Mouse (Mus musculus): ENCODE data around the gene Katnbl1.

Katnbl1 gene

DNA sequence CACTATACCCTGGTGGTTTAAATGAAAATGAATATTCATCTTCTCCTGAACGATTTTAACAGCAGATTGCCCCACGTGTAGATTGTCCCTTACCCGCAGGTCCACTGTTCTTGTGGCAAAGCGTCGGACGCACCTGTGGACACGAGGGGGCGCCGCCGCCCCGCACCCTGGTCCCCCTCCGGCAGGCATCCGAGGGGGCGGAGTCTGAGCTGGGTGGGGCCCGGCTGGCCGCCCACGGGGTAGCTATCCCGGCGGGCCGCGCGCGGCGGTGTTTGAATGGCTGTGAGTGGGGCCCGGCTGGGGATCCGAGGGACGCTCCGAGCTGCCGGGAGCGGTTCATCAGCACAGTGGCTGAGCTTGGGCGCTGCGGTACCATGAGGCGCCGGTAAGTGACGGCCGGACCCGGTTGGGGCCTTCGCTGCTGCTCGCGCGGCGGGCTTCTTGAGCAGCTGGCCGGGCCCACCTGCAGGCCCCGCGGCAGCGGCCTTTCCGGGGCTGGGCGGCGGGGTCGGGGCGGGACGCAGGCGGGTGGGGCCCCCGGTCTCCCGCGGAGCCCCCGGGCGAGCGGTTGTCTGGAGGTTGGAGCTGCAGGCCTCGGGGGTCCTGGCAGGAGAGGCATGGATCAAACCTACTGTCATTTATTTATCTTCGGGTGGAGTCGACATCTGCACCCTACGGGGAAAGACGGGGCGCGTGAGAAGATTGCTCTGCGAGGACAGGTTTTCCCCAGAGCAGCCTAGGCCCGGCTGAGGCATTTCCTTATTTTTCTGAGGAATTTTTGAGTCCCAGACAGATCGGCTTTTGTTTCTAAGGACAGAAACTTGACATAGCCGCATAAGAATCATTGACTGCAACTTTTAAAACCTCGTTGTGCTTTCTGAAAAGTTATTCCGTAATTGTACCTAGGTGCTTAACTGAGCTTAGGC is at the start of gene Katnbl1:
Gene Katnbl1 (plus strand): TSS at position 239 of the 926 bp plus-strand sequence.
- peak; percentile 95 for DNase-seq

DNA sequence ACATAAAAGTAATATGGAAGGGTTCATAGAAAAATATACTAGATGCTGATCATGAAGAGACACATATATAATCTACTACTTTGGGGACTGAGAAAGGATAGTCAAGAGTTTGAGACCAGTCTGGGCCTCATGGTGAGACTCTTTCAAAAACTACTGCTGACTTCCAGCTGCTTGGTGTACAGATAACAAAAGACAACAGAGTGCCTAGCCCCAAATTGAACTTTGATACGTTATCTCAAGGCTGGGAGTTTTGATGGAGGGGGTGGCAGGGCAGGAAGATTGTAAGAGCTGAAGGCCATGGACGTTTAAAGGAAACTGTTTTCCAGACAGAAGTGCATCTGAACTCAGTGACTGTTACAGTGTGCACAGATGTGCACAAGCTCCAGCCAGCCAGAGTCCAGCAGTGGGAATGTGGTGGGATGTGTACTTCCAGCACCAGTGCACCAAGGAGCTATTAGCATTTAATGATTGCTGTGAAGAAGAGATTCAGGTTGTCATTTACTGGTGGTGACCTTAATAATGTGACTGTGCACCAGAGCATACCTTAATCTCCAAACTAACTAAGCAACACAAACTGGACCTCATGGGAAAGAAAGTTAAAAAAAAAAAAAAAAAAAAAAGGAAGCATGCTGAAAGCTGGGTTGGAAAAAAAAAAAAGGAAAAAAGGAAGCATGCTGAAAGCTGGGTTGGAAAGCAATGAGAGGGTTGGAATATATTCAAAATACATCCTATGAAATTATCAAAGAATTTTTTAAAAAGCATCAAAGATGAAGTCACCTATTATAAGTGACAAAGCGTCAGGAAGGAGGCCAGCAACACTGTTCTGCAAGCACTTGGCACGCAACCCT is 46.7 kb upstream of the Katnbl1 start:
- no peak for DNase-seq

DNA sequence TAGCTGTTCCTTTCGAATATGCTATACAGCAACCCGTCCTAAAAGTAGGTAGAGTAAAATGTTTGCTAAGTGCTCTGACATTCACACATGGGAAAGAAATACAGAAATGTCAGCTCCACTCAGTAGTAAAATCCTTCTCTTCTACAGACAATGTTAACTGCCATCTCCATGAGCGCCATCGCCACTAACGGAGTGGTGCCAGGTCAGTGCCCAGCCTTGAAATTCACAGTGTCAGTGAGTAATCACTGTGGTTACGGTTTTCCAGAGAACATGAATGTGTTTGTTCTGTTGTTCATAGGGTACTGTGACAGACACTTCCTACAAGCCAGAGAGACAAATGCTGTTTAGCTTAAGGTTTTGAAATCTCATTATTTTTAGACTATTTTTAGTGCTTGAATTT is 41.8 kb upstream of the Katnbl1 start:
- no peak for DNase-seq

DNA sequence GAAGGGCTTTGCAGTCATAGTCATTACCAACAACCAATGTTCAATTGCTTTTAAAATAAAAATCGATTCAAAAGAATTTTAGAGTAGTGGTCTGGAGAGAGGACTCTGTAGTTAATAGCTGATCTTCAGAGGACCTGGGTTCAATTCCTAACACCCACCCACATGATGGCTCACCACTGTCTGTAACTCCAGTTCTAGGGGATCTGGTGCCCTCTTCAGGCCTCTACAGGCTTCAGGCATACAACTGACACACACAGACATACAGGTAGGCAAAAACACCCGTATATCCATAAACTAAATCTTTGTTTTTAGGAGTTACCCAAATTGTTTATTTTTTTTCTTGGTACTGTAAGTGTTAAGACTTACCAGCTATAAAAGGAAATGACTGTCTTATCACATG is 39.3 kb upstream of the Katnbl1 start:
- DNase-seq = peak; percentile 8 to 10

DNA sequence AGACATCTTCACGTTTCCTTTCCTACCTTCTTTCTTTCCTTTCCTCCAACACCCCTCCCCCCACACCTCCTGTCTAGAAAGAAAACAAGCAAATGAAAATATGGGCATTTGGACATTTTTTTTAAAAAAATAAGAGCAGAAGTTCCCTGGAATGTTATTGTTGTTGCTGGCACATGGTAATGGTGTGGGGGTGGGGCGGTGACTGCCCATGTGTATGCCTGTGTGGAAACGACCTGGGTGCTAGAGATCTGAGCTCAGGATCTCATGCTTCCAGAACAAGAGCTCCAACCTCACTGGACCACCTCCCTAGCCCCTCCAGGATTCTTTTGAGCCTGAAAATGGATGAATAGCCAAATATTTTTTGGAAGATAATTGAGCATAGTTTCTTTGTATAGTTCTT is 37.9 kb upstream of the Katnbl1 start:
- DNase-seq = no peak

DNA sequence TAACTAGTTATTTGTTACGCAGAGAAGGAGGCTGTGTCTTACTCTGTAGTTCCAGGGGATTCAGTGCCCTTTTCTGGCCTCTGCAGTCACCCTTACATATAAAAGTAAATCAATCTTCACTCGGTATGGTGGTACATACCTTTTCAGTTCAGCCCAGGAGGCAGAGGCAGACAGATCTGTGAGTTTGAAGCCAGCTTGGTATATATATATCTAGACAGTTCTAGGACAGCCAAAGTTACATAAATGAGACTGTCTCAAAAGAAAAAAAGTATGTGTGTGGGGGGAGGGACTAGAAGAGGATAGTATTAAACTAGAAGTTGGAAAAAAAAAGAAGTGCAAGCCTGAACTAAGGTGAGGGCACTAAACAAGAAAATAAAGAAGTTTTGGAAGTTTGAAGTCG is 30.8 kb upstream of the Katnbl1 start:
- DNase-seq = no peak

DNA sequence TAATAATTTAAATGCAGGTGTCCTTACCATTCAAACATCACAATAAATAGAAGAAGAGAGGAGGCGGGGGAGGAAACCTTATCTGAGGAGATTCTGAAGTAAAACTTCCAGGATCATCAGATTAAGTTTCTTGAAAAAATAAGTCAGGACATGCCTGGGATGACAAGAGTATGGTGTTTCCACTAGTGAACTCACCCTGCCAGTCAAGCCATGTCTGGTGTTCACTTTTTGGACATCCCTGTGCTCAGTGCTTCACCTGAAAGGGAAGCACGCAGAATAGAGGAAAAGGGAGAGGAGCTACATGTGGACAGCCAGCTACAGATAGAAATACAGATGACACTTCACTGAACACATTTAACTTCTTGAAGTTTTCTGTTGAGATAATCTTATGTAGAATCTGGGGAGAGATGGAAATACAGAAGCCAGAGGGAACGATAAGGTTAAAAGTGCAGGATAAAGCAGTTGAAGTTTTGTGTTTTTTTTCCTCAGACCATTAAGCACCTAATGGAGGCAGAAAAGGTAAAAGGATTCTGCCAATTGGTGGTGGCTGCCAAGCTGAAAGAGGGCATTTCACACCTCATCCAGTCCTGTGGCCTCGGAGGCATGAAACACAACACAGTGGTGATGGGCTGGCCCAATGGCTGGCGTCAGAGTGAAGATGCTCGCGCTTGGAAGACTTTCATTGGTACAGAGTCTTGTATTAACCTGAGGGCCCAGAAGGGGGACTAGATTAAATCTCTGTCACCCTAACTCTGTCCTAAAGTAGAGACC is 25.1 kb upstream of the Katnbl1 start:
- no peak for DNase-seq

DNA sequence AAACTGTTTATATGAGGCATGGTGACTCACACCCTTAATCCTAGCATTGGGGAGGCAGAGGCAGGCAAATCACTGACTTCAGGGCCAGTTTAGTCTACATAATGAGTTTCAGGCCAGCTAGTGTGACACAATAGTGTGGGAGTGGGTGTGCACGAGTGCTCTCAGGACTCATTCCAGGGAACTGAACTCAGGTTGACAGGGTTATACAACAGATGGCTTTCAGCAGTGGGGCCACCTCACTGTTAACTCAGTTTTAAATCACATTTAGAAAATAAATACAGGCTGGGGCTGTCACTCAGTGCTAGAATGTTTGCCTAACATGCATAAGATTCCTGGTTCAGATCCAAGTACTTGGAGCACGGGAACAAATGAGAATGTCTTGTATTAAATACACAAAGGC is 19.4 kb upstream of the Katnbl1 start:
- DNase-seq = no peak

DNA sequence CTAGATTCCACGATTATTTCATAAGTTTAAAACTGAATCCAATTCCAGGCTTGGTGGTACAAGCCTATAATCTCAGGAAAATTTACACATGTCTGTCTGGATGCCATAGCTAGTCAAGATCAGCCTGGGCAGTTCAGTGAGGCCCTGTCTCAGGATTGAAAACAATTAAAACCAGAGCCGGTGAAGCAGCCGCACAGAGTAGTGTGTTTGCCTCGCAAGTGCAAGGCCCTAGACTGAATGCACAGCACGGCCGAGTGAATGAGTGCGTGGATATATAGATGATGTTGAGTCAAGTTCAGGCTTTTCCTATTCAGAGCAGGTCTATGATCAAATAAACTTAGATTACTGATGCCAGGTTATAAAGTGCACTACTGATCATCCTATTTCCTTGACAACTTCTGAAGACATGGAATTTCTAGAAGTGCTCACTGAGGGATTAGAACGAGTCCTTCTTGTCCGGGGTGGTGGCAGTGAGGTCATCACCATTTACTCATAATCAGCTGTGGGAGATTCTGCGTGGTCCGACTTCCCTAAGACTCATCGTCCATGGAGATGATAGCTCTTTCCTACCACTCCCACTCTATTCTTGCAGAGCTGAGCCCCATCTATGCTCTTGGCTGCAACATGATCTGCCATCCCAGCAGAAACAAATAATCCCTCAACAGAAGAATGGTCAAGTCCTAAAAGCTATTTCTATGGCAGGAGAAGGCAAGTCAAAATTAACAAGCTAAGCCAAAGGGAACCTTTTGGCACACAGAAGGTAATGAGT is 18.8 kb upstream of the Katnbl1 start:
- no peak for DNase-seq

DNA sequence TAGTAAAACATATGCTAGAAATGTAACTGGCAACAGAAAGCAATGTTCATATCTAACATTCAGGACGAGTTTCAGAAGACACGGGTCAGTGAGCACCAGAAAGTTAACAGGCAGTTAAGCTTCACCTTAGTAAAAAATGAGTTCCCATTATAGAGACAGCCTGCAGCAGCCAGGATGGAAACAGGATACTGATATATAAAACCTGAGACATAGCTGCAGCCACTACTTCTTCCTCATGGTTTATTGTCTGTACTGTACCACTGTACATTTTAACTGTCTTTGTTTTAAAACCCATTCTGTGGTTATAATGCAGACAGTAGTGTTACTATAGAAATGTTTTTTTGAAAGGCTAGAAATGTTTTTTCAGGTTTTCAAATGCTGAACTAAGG is 18.2 kb upstream of the Katnbl1 start:
- no peak for DNase-seq

DNA sequence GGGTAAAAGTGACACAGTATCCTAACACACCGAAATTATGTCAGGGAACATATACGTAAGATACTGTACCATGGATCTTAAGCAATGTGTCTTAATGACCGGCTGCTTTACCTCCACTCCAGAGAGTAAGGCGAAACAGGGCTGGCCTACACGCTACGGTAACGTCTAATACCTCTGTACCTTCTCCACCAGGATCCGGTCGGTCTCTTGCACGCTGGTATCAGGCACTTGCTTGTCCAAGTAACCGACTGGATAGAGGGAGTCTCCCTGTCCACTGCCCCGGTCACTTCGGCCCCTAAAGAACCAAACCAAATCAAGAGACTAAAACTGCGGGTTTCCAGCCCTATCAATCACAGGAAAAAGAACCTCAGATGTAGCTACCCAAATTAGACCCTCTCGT is 11.8 kb upstream of the Katnbl1 start:
- DNase-seq = no peak

DNA sequence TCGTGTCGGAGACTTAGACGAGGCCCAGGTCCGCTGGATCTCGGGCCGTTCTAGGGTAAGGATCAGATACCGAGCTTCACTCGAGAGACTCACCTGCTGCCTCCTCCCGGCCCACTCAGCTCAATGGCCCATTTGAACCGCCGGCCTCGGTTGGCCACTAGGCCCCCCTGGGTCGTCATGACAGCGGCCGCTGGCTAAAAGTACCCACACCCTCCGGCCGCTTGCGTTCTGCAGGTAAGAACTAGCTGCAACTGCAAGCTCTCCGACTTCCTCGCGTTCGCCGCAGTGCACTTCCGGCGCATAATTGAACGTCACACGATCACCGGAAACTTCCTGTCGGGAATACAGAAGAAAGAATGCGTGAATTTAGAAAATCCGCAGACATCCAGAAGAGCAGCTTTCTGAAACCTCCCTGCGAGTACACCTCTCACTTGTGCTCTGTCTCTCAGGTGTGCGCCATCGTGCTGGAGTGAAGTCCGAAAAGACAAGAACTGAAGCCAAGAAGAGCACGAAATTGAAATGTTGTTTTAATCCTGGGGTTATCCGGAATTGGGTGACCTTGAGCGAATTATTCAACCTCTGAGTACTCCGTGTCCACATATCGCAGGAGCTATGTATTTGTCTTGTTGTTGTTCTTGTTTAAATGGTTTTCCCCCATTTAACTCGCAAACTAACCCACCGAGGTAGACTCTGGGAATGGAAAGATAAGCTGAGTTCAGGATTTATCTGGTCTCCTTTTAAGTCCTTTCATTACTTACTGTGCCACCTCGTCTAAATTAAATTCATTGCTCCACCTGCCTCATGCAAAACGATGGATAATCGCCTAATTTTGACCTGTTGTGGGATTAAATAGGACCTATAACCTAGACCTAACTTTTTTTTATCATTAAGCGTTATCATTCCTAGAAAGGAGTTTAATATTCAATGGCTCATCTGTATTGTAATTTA is 11.0 kb upstream of the Katnbl1 start, which contains the start of gene Emc4:
Gene Emc4 (minus strand): TSS at position 302 of the 948 bp plus-strand sequence.
- DNase-seq = peak; percentile 85 to 87

DNA sequence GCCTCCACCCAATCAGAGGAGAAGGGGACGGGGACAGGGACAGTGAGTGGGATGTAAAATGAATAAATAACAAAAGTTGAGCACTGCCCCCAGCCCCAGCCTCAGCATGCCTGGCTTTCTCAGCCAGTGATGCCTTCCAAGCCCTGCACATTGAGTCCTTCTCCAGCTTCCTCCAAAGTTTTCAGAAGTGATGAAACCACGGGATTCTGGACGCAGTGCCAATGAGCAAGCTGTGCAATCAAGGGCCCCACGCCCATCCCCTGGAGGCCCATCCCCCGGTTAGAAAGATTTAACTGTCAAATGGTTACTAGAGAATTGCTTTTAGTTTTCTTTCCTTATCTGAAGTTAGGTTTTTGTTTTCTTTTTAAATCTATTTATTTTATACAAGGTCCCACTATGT is 9.1 kb upstream of the Katnbl1 start:
- no peak for DNase-seq

DNA sequence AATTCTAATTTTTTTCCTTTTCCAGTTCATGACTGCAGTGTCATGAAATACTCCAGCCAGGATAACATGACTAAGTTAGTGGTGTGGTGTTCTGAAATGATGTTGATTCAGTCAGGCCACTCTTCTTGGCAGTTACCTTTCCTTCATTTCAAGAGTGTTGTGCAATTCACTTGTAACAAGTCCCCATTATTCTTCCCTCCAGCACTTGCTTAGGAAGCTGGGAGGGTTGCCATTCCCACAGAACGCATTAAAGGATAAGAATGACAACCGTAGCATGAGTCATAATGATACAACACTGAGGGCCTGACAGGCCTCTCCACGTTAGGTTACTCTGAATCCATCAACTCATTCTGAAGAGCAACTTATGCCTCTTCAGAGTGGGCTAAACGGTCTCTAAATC is 5.9 kb upstream of the Katnbl1 start:
- no peak for DNase-seq

DNA sequence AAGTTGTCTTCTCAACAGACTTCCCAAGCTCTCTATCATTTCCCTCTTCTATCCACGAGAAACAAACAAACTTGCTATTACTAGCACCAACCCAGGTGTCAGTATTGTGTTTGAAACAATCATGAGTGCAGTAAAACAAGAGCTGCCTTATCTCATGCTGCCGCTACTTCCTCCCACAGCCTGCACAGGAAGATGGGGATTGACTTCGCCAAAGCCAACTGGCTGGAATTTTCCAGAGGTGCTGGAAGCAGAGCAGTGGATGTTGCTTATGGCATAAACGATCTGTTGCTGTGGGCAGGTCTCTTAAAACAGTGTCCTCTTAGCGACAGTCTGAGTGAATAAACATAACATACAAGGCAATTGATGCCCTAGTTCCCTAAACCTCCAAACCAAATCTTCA is 4.4 kb upstream of the Katnbl1 start:
- DNase-seq = no peak

DNA sequence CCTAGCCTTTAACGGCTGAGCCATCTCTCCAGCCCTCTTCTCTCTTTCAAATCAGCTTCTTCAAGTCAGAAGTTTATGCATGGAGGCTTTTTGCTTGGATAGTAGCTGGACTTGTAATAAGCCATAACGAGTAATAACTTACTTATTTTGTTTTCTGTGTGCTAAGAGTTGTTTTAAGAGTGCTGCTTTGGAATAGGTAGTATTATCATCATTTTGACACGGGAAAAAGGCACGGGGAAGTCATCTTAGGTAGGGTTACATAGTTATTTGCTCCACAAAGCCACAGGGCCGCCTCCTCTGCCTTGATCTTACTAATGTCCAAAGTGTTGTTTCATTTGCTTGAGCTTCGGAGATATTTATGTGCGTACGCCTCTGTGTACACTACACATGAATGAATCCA is 1.1 kb downstream of the Katnbl1 start:
- DNase-seq = no peak

DNA sequence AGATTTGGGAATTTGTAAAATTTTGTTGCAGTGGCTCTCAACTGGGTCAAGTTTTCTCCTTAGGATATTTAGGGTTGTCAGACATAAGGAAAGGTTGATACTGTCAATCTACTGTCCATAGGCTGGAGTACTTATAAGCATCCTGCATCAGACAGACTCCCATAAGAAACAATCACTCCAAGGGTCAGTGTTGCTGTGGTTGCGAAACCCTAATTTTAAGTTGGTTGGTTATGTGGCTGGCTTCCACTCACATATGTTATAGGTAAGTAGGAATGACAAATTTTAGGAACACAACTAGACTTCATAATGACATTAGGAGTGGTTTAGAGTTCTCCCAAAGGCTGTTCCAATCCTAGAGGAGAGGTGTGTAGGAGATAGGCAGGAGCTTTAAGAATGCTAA is 2.2 kb downstream of the Katnbl1 start:
- DNase-seq = no peak

DNA sequence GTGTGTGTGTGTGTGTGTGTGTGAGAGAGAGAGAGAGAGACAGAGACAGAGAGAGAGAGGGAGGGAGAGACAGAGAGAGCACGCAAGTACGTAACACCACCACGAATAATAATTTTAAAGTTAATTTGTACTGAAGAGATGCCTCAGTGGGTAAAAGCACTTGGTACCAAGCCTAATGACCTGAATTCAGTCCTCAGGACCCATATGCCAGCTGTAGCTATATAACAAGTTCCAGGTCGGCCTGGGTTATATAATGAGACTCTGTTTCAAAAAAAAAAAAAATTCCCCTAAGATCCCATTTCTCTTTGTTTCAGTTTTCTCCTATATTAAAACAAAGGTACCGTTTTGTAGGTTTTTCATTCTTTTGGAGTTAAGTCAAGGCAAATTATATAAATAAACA is 11.8 kb downstream of the Katnbl1 start:
- DNase-seq = no peak

DNA sequence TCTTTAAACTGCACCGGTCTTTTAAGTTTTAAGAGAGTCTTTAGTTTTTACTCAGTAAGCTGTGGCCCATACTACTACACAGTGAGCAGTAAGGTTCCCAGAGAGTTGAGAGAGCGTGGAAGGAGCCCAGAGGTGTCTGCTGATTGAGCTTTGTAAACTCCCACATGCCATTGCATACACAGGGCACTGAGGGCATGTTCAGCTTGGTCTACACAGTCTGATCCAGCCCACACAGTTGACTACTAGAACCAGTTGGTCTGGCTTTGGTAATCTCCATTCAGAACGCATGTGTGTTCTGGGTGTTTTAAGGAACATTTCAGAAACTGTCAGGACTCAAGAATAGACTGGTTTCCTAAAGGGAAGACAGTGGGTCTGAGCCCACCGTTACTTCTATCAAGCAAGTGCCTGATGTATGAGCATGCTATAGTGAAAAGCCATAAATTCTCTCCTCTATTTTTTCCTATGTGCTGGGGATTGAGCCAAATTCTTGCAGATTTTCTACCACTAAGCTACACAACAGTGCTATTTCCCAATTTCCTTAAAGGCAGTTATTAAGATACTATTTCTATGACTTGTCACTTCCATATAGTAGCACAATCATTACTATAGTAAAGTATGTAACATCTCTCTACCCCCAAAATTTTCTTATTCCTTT is 12.5 kb downstream of the Katnbl1 start:
- no peak for DNase-seq

DNA sequence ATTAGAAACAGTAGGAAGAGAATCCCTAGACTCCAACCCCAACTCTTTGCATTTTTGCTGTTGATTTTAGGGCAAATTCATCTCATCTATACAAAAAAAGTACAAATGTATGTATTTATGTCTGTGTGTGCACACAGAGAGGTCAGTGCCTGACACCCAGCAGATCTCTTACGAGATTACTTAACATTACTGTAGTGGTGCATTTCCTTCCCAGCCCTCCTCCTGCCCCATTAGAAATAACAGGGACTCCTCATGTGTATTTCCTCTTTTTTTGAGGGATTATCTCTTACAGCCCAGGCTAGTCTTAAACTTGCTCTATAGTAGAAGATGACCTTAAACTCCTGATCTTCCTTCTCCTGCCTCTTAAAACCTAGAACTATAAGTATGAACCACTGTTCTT is 13.7 kb downstream of the Katnbl1 start:
- DNase-seq = no peak

DNA sequence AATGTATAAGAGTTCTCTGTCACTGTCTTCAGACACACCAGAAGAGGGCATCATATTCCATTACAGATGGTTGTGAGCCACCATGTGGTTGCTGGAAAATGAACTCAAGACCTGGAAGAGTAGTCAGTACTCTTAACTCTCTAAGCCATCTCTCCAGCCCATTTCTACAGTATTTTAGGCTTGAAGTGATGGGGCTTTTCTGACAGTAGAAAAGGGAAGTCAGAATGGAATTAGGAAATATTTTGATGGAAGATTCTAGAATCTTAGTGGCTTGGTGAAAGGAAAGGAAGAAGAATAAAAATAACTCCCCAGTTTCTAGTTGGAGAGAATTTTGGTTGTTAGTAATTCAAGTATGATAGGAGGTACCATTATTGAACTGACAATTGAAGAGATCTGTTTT is 14.9 kb downstream of the Katnbl1 start:
- no peak for DNase-seq
